Mouse (Mus musculus): ENCODE measurements at regions not wholly inside any gene's neighbourhood (a gene's known extent, or its start where the extent isn't known, plus 50 kb on each side); places are given as distances from the start of the nearest gene placed in this dataset.

GRCm38 (mm10) chr4:124443613-124444108 is 166.9 kb downstream of the 3100002H09Rik start:
- no peak for DNase-seq

- DNase-seq, result no peak
These were observed 167.5 kb downstream of the 3100002H09Rik start for GRCm38 (mm10) chr4:124443130-124443503.

- no peak for DNase-seq
These were observed 168.0 kb downstream of the 3100002H09Rik start for GRCm38 (mm10) chr4:124442491-124443129.

GRCm38 (mm10) chr4:124441737-124442487 is 168.7 kb downstream of the 3100002H09Rik start:
- no peak for DNase-seq

GRCm38 (mm10) chr4:124435040-124435434 is 175.6 kb downstream of the 3100002H09Rik start:
- no peak for DNase-seq

- DNase-seq, result no peak
These were observed 176.3 kb downstream of the 3100002H09Rik start for GRCm38 (mm10) chr4:124434059-124435039.

GRCm38 (mm10) chr4:124433506-124433905 is 177.1 kb downstream of the 3100002H09Rik start:
- DNase-seq, result no peak

GRCm38 (mm10) chr4:124431193-124431592 is 179.4 kb downstream of the 3100002H09Rik start:
- DNase-seq, result no peak

GRCm38 (mm10) chr4:124428844-124429243 is 181.8 kb downstream of the 3100002H09Rik start:
- no peak for DNase-seq

- no peak for DNase-seq
These were observed 188.2 kb downstream of the 3100002H09Rik start for GRCm38 (mm10) chr4:124422406-124422805.

- DNase-seq, result no peak
These were observed 192.2 kb downstream of the 3100002H09Rik start for GRCm38 (mm10) chr4:124418431-124418830.

GRCm38 (mm10) chr4:124417176-124417575 is 193.4 kb downstream of the 3100002H09Rik start:
- DNase-seq, result no peak

GRCm38 (mm10) chr4:124416266-124416665 is 194.3 kb downstream of the 3100002H09Rik start:
- DNase-seq, result no peak

- DNase-seq, result no peak
These were observed 196.2 kb downstream of the 3100002H09Rik start for GRCm38 (mm10) chr4:124414386-124414785.

GRCm38 (mm10) chr4:124409279-124409678 is 201.3 kb downstream of the 3100002H09Rik start:
- DNase-seq, result no peak

GRCm38 (mm10) chr4:124402075-124402474 is 208.5 kb downstream of the 3100002H09Rik start:
- no peak for DNase-seq

- DNase-seq, result no peak
These were observed 209.9 kb downstream of the 3100002H09Rik start for GRCm38 (mm10) chr4:124400741-124401140.

- no peak for DNase-seq
These were observed 210.4 kb downstream of the 3100002H09Rik start for GRCm38 (mm10) chr4:124400136-124400675.

- DNase-seq, result no peak
These were observed 212.2 kb downstream of the 3100002H09Rik start for GRCm38 (mm10) chr4:124398354-124398753.

- DNase-seq, result no peak
These were observed 213.9 kb downstream of the 3100002H09Rik start for GRCm38 (mm10) chr4:124396566-124397283.

- DNase-seq, result no peak
These were observed 214.6 kb downstream of the 3100002H09Rik start for GRCm38 (mm10) chr4:124395966-124396395.
